18 mouse cellular contexts compared by ENCODE assay signal in the genomic region with DNA sequence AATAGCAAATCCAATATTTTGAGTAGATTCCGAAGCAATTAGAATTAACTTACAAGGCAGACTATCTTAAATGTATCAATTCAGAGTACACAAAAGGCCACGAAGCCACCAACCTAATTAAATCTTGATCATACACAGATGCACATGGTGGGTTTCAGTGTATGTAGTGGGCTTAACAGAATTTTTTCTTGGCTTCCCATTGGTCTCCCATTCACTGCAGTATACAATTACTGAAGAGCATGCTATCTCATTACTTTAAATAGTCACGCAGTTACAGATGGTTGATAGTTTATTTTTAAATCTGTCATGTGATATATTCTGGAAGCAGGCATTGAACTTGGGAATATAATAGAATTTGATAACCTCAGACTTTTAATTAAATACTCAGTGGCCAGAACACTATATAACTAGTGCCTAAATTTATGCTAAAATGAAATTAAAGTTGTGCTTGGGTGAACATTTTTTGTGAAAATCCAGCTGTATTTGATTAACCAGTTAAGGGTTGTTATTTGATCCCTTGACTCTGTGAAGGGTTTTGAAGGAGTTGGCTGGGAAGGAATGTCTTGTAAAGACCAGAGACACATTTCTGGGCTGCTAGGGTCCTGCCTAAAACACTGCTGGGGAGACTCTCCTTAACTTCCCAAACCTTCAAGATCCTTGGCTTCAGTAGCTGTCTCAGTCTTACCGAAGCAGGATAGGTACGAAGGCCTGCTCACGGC.
A peak's percentile ranks its signal among the peaks of the same experiment; 100 is the strongest.
DNase-seq lines count a peak whose midpoint lies in the region; ATAC-seq and TF ChIP-seq lines count a peak whose summit lies in the region.
"Had no signal": no experiment of that assay in that cellular context is flagged by ENCODE, and none has a peak within 500 bp of the region (broad histone marks: within the 10 kb centered on the region; RNA-seq: fewer than 3 reads in every experiment).

No protein-coding gene starts in this region.

- no peaks in the 10 kb centered on the region for H3K36me3 ChIP-seq in lung, embryonic 14.5 days (ENCODE audit: insufficient read depth)
- no peaks in the 10 kb centered on the region for H3K36me3 ChIP-seq in embryonic facial prominence, embryonic 10.5 days (replicated peaks)
- H3K36me3 ChIP-seq in forebrain, postnatal 0 days (ENCODE audit: insufficient read depth): no peaks in the 10 kb centered on the region
- no peaks in the 10 kb centered on the region for H3K36me3 ChIP-seq in limb, embryonic 15.5 days
- H3K36me3 ChIP-seq in liver, embryonic 11.5 days (ENCODE audit: control insufficient read depth, insufficient read depth, low read length): no peaks in the 10 kb centered on the region
- H3K36me3 ChIP-seq: hindbrain, embryonic 13.5 days; intestine, embryonic 15.5 days; midbrain, embryonic 15.5 days had no signal

- WGBS in lung, embryonic 14.5 days: 57% methylated on average over 6 of the region's 6 CpGs
- 51% methylated on average over 6 of the region's 6 CpGs for WGBS in embryonic facial prominence, embryonic 10.5 days
- WGBS in forebrain, postnatal 0 days: 68% methylated on average over 6 of the region's 6 CpGs
- 41% methylated on average over 6 of the region's 6 CpGs for WGBS in limb, embryonic 15.5 days
- WGBS in liver, embryonic 11.5 days: 75% methylated on average over 6 of the region's 6 CpGs

- no peak overlapping the region for H3K4me2 ChIP-seq in lung, embryonic 14.5 days
- H3K4me2 ChIP-seq in forebrain, postnatal 0 days (ENCODE audit: low read depth): no peak overlapping the region
- H3K4me2 ChIP-seq in limb, embryonic 15.5 days: no peak overlapping the region
- H3K4me2 ChIP-seq in liver, embryonic 11.5 days: no peak overlapping the region
- H3K4me2 ChIP-seq: hindbrain, embryonic 13.5 days; intestine, embryonic 15.5 days; midbrain, embryonic 15.5 days had no signal

- DNase-seq in lung, embryonic 14.5 days: peak; percentile 35
- DNase-seq in lung, adult 18-20 months: no peak
- DNase-seq in embryonic facial prominence, embryonic 10.5 days (ENCODE audit: low spot score): peak; percentile 44
- peak; percentile 9 for DNase-seq in forebrain, postnatal 0 days
- no peak for DNase-seq in liver, embryonic 11.5 days (ENCODE audit: low spot score)
- DNase-seq: adrenal gland, postnatal 25 days; cerebellum, adult 2 months; gastrocnemius, postnatal 10 days; heart, adult 2 months; layer of hippocampus, postnatal 36 days; left cerebral cortex, postnatal 4 days; lung, adult 2 months; right cerebral cortex, adult 18-20 months had no signal

- TF ChIP-seq CTCF in lung, embryonic 14.5 days (IDR thresholded peaks at IDR 0.05; ENCODE audit: low read depth): no peak
- no peak for TF ChIP-seq CTCF in forebrain, postnatal 0 days (IDR thresholded peaks at IDR 0.05; ENCODE audit: low read depth)

- no peak overlapping the region for H3K9ac ChIP-seq in lung, embryonic 14.5 days
- H3K9ac ChIP-seq in forebrain, postnatal 0 days: no peak overlapping the region
- H3K9ac ChIP-seq in limb, embryonic 15.5 days: no peak overlapping the region
- no peak overlapping the region for H3K9ac ChIP-seq in liver, embryonic 11.5 days (ENCODE audit: low read depth, low read length)
- H3K9ac ChIP-seq: hindbrain, embryonic 13.5 days; intestine, embryonic 15.5 days; midbrain, embryonic 15.5 days had no signal

- peaks cover 5% of the 10 kb centered on the region; the same call in 1 of the 2 replicates for H3K4me1 ChIP-seq in lung, embryonic 14.5 days (ENCODE audit: insufficient read depth)
- peaks cover 53% of the 10 kb centered on the region for H3K4me1 ChIP-seq in embryonic facial prominence, embryonic 10.5 days
- H3K4me1 ChIP-seq in forebrain, postnatal 0 days (ENCODE audit: insufficient read depth): no peaks in the 10 kb centered on the region
- peaks cover 27% of the 10 kb centered on the region for H3K4me1 ChIP-seq in limb, embryonic 15.5 days
- no peaks in the 10 kb centered on the region for H3K4me1 ChIP-seq in liver, embryonic 11.5 days (replicated peaks; ENCODE audit: control insufficient read depth, insufficient read depth, low read length)
- H3K4me1 ChIP-seq: intestine, embryonic 15.5 days had no signal

- H3K9me3 ChIP-seq in lung, embryonic 14.5 days (ENCODE audit: low read depth, low read length): no peaks in the 10 kb centered on the region
- peaks cover 1% of the 10 kb centered on the region; the same call in 1 of the 2 replicates for H3K9me3 ChIP-seq in embryonic facial prominence, embryonic 10.5 days
- H3K9me3 ChIP-seq in forebrain, postnatal 0 days (ENCODE audit: low read length): no peaks in the 10 kb centered on the region
- H3K9me3 ChIP-seq in limb, embryonic 15.5 days: no peaks in the 10 kb centered on the region
- no peaks in the 10 kb centered on the region for H3K9me3 ChIP-seq in liver, embryonic 11.5 days (ENCODE audit: control insufficient read depth, low read length)
- H3K9me3 ChIP-seq: hindbrain, embryonic 13.5 days; intestine, embryonic 15.5 days; midbrain, embryonic 15.5 days had no signal

- H3K27ac ChIP-seq in lung, embryonic 14.5 days (ENCODE audit: low read depth): peak overlapping the region; percentile 50; the same call in 1 of the 2 replicates
- peak overlapping the region; percentile 91 for H3K27ac ChIP-seq in embryonic facial prominence, embryonic 10.5 days (replicated peaks)
- no peak overlapping the region for H3K27ac ChIP-seq in forebrain, postnatal 0 days (ENCODE audit: low read depth, low read length)
- peak overlapping the region; percentile 69; the same call in 1 of the 2 replicates for H3K27ac ChIP-seq in limb, embryonic 15.5 days
- H3K27ac ChIP-seq in liver, embryonic 11.5 days (ENCODE audit: low read depth, low read length): no peak overlapping the region
- H3K27ac ChIP-seq: heart, adult 2 months; hindbrain, embryonic 13.5 days; intestine, embryonic 15.5 days; midbrain, embryonic 15.5 days had no signal

- H3K27me3 ChIP-seq in lung, embryonic 14.5 days (ENCODE audit: insufficient read depth, low read length): no peaks in the 10 kb centered on the region
- no peaks in the 10 kb centered on the region for H3K27me3 ChIP-seq in embryonic facial prominence, embryonic 10.5 days (replicated peaks; ENCODE audit: low read depth, poor library complexity, severe bottlenecking)
- no peaks in the 10 kb centered on the region for H3K27me3 ChIP-seq in forebrain, postnatal 0 days (ENCODE audit: insufficient read depth, low read length)
- no peaks in the 10 kb centered on the region for H3K27me3 ChIP-seq in limb, embryonic 15.5 days
- H3K27me3 ChIP-seq in liver, embryonic 11.5 days (replicated peaks; ENCODE audit: control insufficient read depth, insufficient read depth, low read length): no peaks in the 10 kb centered on the region
- H3K27me3 ChIP-seq: intestine, embryonic 15.5 days; midbrain, embryonic 15.5 days had no signal

- H3K4me3 ChIP-seq in lung, embryonic 14.5 days (ENCODE audit: low read depth, low read length): no peak overlapping the region
- H3K4me3 ChIP-seq in embryonic facial prominence, embryonic 10.5 days: no peak overlapping the region
- no peak overlapping the region for H3K4me3 ChIP-seq in forebrain, postnatal 0 days (ENCODE audit: low read depth, low read length)
- H3K4me3 ChIP-seq in limb, embryonic 15.5 days: no peak overlapping the region
- no peak overlapping the region for H3K4me3 ChIP-seq in liver, embryonic 11.5 days (ENCODE audit: low read depth, low read length)
- H3K4me3 ChIP-seq: heart, adult 2 months; hindbrain, embryonic 13.5 days; intestine, embryonic 15.5 days; midbrain, embryonic 15.5 days had no signal

- ATAC-seq in lung, embryonic 14.5 days (ENCODE audit: insufficient read depth): no peak
- ATAC-seq in forebrain, postnatal 0 days: peak; percentile 34; the same call in 1 of the 2 replicates
- ATAC-seq in limb, embryonic 15.5 days (ENCODE audit: insufficient number of reproducible peaks, low FRiP score, low TSS enrichment, low read depth): no peak
- no peak for ATAC-seq in megakaryocyte progenitor cell, adult 5-6 weeks (replicated peaks; ENCODE audit: poor library complexity)
- ATAC-seq in liver, embryonic 11.5 days (replicated peaks; ENCODE audit: low FRiP score): no peak
- ATAC-seq: intestine, embryonic 15.5 days; midbrain, embryonic 15.5 days had no signal

Comparison
In these comparisons a context has a peak if more than half of its experiments do, and no peak if none do; other contexts are left out.
1. DNase-seq: peak in lung, embryonic 14.5 days (single experiment), embryonic facial prominence, embryonic 10.5 days (single experiment) and forebrain, postnatal 0 days (single experiment); none in lung, adult 18-20 months (0 of 2) and liver, embryonic 11.5 days (single experiment).
2. H3K27ac ChIP-seq: peak in lung, embryonic 14.5 days (single experiment), embryonic facial prominence, embryonic 10.5 days (single experiment) and limb, embryonic 15.5 days (single experiment); none in forebrain, postnatal 0 days (single experiment) and liver, embryonic 11.5 days (single experiment).